Mouse (Mus musculus) CH12.LX (cell line): ENCODE results near the gene Foxc2. TPM values are rescaled to one million over a fixed set of nuclear protein-coding genes. Genes with fewer than 3 reads are reported as not detected.

Source experiments
- DNase-seq: peaks from one replicate; pipeline ENCODE4 v3.0.0-alpha.2; 2013; ENCODE audit errors: extremely low read depth
- H3K27ac ChIP-seq: 2 replicates; pipeline ENCODE4 v1.5.1; 2012; ENCODE audit warnings: low read depth, mild to moderate bottlenecking, control low read depth, moderate library complexity; ENCODE audit not compliant: insufficient read depth
- H3K27me3 ChIP-seq: replicated peaks from 2 replicates; pipeline ENCODE3; 2012; ENCODE audit warnings: inconsistent platforms
- H3K36me3 ChIP-seq, 2 experiments: replicated peaks in 1 of 2; 2 replicates each; pipeline versions ENCODE3 to v1.6.1; 2012; ENCODE audit warnings: inconsistent platforms in 1 of 2, low read length in 1 of 2, mild to moderate bottlenecking in 1 of 2, mixed read lengths in 1 of 2, moderate library complexity in 1 of 2; ENCODE audit not compliant: control insufficient read depth in 1 of 2, insufficient read depth in 1 of 2
- H3K4me1 ChIP-seq, 2 experiments: 2 replicates each; pipeline ENCODE4 v1.6.1; 2012; ENCODE audit warnings: inconsistent platforms in 1 of 2, moderate library complexity in 1 of 2; ENCODE audit not compliant: insufficient read depth in 2 of 2, control insufficient read depth in 1 of 2
- H3K4me2 ChIP-seq: 2 replicates; pipeline ENCODE4 v1.6.1; 2012; ENCODE audit warnings: low read depth, mild to moderate bottlenecking, control low read depth; ENCODE audit not compliant: poor library complexity, insufficient read depth, severe bottlenecking
- H3K4me3 ChIP-seq, 3 experiments: fragments of 150-350 bp in 1 of 3; sonication (generic) in 1 of 3; replicated peaks in 1 of 3; 2 replicates each; pipeline versions ENCODE3 to v1.5.1; 2011 to 2012; ENCODE audit warnings: low read depth in 2 of 3, low read length in 2 of 3, mild to moderate bottlenecking in 2 of 3, moderate library complexity in 2 of 3, control low read depth in 1 of 3, improper control_type of control experiment in 1 of 3, inconsistent platforms in 1 of 3, mixed read lengths in 1 of 3; ENCODE audit not compliant: poor library complexity in 1 of 3
- H3K79me2 ChIP-seq: replicated peaks from 2 replicates; pipeline ENCODE4 v1.6.1; 2012; ENCODE audit warnings: mild to moderate bottlenecking, moderate library complexity; ENCODE audit not compliant: control insufficient read depth, poor library complexity, insufficient read depth, severe bottlenecking; ENCODE audit errors: extremely low read depth
- H3K9ac ChIP-seq: 2 replicates; pipeline ENCODE4 v1.6.1; 2012; ENCODE audit warnings: low read depth, mild to moderate bottlenecking, control low read depth, moderate library complexity; ENCODE audit not compliant: insufficient read depth
- H3K9me3 ChIP-seq: replicated peaks from 2 replicates; pipeline ENCODE3; 2012; ENCODE audit warnings: low read length, inconsistent platforms, mixed read lengths
- CHD1 ChIP-seq: IDR thresholded peaks from 2 replicates; pipeline ENCODE4 v1.6.1; 2012; ENCODE audit warnings: low read depth, low read length, improper control_type of control experiment, inconsistent platforms
- ELF1 ChIP-seq: IDR thresholded peaks from 2 replicates; pipeline ENCODE4 v1.6.1; 2014; ENCODE audit warnings: low read depth, mild to moderate bottlenecking, inconsistent platforms, low read length, improper control_type of control experiment
- EP300 ChIP-seq: IDR thresholded peaks from 2 replicates; pipeline ENCODE4 v1.6.1; 2011; ENCODE audit warnings: low read length, improper control_type of control experiment
- ETS1 ChIP-seq: conservative IDR thresholded peaks from 2 replicates; pipeline ENCODE4 v1.6.1; 2012; ENCODE audit warnings: low read depth, mild to moderate bottlenecking, inconsistent platforms, low read length, improper control_type of control experiment, moderate library complexity
- GABPA ChIP-seq: IDR thresholded peaks from 2 replicates; pipeline ENCODE4 v1.6.1; 2012; ENCODE audit warnings: low read depth, low read length, improper control_type of control experiment, inconsistent platforms; ENCODE audit not compliant: insufficient replicate concordance
- HCFC1 ChIP-seq: IDR thresholded peaks from 2 replicates; pipeline ENCODE4 v1.6.1; 2012; ENCODE audit warnings: low read depth, mild to moderate bottlenecking, inconsistent platforms, low read length, improper control_type of control experiment
- JUND ChIP-seq: conservative IDR thresholded peaks from 2 replicates; pipeline ENCODE4 v1.6.1; 2011; ENCODE audit warnings: low read depth, low read length, improper control_type of control experiment
- MAFK ChIP-seq: IDR thresholded peaks from 2 replicates; pipeline ENCODE4 v1.6.1; 2011; ENCODE audit warnings: low read length, improper control_type of control experiment; ENCODE audit not compliant: insufficient replicate concordance
- MAZ ChIP-seq: IDR thresholded peaks from 2 replicates; pipeline ENCODE4 v1.6.1; 2012; ENCODE audit warnings: low read depth, mild to moderate bottlenecking, inconsistent platforms, low read length, improper control_type of control experiment, moderate library complexity
- MEF2A ChIP-seq: IDR thresholded peaks from 2 replicates; pipeline ENCODE4 v1.6.1; 2014; ENCODE audit warnings: low read depth, mild to moderate bottlenecking, inconsistent platforms, low read length, improper control_type of control experiment, borderline replicate concordance
- MXI1 ChIP-seq: IDR thresholded peaks from 2 replicates; pipeline ENCODE4 v1.6.1; 2011; ENCODE audit warnings: mild to moderate bottlenecking, low read depth, low read length, improper control_type of control experiment
- NELFE ChIP-seq: IDR thresholded peaks from 2 replicates; pipeline ENCODE4 v1.6.1; 2011; ENCODE audit warnings: low read depth, low read length, improper control_type of control experiment
- PAX5 ChIP-seq: IDR thresholded peaks from 2 replicates; pipeline ENCODE4 v1.6.1; 2012; ENCODE audit warnings: low read length, inconsistent platforms, mixed read lengths
- POLR2A ChIP-seq: IDR thresholded peaks from 2 replicates; pipeline ENCODE4 v1.6.1; 2011; ENCODE audit warnings: low read depth, mild to moderate bottlenecking, improper control_type of control experiment, low read length
- POLR2AphosphoS2 ChIP-seq: IDR thresholded peaks from 2 replicates; pipeline ENCODE4 v1.6.1; 2011; ENCODE audit warnings: low read depth, low read length, improper control_type of control experiment
- RCOR1 ChIP-seq: conservative IDR thresholded peaks from 2 replicates; pipeline ENCODE4 v1.6.1; 2012; ENCODE audit warnings: low read depth, mild to moderate bottlenecking, inconsistent platforms, low read length, improper control_type of control experiment
- SMC3 ChIP-seq: IDR thresholded peaks from 2 replicates; pipeline ENCODE4 v1.6.1; 2011; ENCODE audit warnings: low read depth, low read length, improper control_type of control experiment
- TBP ChIP-seq: conservative IDR thresholded peaks from 2 replicates; pipeline ENCODE4 v1.6.1; 2011; ENCODE audit warnings: low read depth, low read length, improper control_type of control experiment
- TCF12 ChIP-seq: IDR thresholded peaks from 2 replicates; pipeline ENCODE4 v1.6.1; 2014; ENCODE audit warnings: low read depth, mild to moderate bottlenecking, inconsistent platforms, low read length, improper control_type of control experiment
- USF1 ChIP-seq: IDR thresholded peaks from 2 replicates; pipeline ENCODE4 v1.6.1; 2014; ENCODE audit warnings: low read depth, mild to moderate bottlenecking, inconsistent platforms, low read length, improper control_type of control experiment
- USF2 ChIP-seq: conservative IDR thresholded peaks from 2 replicates; pipeline ENCODE4 v1.6.1; 2011; ENCODE audit warnings: low read depth, low read length, improper control_type of control experiment
- ZC3H11A ChIP-seq: IDR thresholded peaks from 2 replicates; pipeline ENCODE4 v1.6.1; 2012; ENCODE audit warnings: low read depth, mild to moderate bottlenecking, inconsistent platforms, low read length, improper control_type of control experiment
- ZKSCAN1 ChIP-seq: IDR thresholded peaks from 2 replicates; pipeline ENCODE4 v1.6.1; 2012; ENCODE audit warnings: low read depth, inconsistent platforms, low read length, improper control_type of control experiment, borderline replicate concordance
- ZNF384 ChIP-seq: IDR thresholded peaks from 2 replicates; pipeline ENCODE4 v1.6.1; 2012; ENCODE audit warnings: low read depth, low read length, improper control_type of control experiment, inconsistent platforms
- dilution Hi-C: fragments of 300-500 bp; cut with MboI; formaldehyde crosslinking; loops from 2 replicates; pipeline ENCODE4 v1.14.3; 2020; ENCODE audit warnings: low sequenced_read_pairs; ENCODE audit not compliant: extremely low pct_unique_long_range_greater_than_20kb, extremely low pct_ligation_motif_present
- in situ Hi-C: fragments of 300-500 bp; cut with MboI; formaldehyde crosslinking; loops from 3 replicates; pipeline ENCODE4 v1.14.3; 2019; ENCODE audit warnings: low sequenced_read_pairs, low pct_ligation_motif_present, low pct_unique_long_range_greater_than_20kb, mixed read lengths
- polyA plus RNA-seq: library from polyadenylated mRNA; unstranded; fragments of >175 nt; gene quantifications from 2 replicates; pipeline ENCODE4 v1.2.1, GENCODE M21; 2012; ENCODE audit warnings: low read depth; ENCODE audit not compliant: insufficient read length
- total RNA-seq, 2 experiments: library from RNA; depleted of rRNA; stranded (reverse); fragments of 300-350 nt in 1 of 2; fragments of >200 nt in 1 of 2; gene quantifications; 2 replicates each; pipeline ENCODE4 v1.2.3; 2012 to 2014

Foxc2 gene
- total and polyA plus RNA-seq, 3 experiments = not detected

- in situ Hi-C loops = loop anchor here (5.0 kb wide), 1 partner anchor 94 kb away; no protein-coding TSS in a partner anchor
- dilution Hi-C loops = no loop called here
- Histone ChIP-seq H3K9ac (no peak overlapping the region), H3K27me3 (peaks cover 45% of the 10 kb centered on the region), H3K79me2 (no peaks in the 10 kb centered on the region), H3K27ac (no peak overlapping the region), H3K4me1 (peaks cover 5 to 15% of the 10 kb centered on the region in 2 experiments; a peak in 3 of 4 replicates), H3K4me3 (no peak overlapping the region), H3K9me3 (peaks cover 28% of the 10 kb centered on the region), H3K4me2 (no peak overlapping the region)
- no peak for DNase-seq
- no peak for TF ChIP-seq USF2
- TF ChIP-seq HCFC1 = no peak
- no peak for TF ChIP-seq CHD1
- no peak for TF ChIP-seq MAZ
- no peak for TF ChIP-seq SMC3
- TF ChIP-seq MAFK = no peak
- TF ChIP-seq RCOR1 = no peak
- TF ChIP-seq NELFE = no peak
- TF ChIP-seq TBP = no peak
- no peak for TF ChIP-seq JUND
- no peak for TF ChIP-seq POLR2A
- no peak for TF ChIP-seq ETS1
- TF ChIP-seq TCF12 = no peak
- TF ChIP-seq PAX5 = no peak
- no peak for TF ChIP-seq ZC3H11A
- no peak for TF ChIP-seq GABPA
- TF ChIP-seq MXI1 = no peak
- TF ChIP-seq, all 38 proteins: peak for 0
- no peaks in the 10 kb centered on the region for H3K36me3 ChIP-seq
These were observed 1.9 kb downstream of the Foxc2 start for GRCm38 (mm10) chr8:121117906-121118305.

DNA sequence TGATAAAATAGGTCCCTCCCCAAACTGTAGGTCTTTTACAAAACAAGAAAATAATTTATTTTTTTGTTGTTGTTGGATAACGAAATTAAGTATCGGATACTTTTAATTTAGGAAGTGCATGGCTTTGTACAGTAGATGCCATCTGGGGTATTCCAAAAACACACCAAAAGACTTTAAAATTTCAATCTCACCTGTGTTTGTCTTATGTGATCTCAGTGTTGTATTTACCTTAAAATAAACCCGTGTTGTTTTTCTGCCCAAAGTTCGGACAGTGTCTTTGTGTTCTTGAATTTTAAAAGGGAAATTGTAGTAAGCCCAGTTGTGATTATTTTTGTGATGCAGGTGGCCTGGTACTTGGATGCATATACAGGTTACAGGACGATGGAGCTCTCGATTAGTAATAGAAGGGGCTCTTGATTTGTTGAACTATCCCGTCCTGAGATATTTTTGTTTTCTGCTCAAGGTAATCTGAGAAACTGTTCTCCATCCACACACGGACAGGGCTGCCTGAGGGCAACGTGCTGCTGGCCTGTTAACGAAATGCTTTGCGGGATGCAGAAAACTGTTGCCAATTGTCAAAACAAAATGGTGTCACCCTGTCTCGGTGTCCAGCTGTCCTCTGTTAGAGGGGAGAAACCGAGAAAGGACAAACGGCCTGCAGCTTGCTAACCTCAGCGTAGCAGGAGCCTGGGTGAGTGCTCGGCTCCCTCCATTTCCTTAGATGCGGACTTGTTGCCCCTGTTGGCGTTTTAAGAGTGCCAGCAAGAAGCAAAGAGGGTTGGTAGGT is 2.9 kb downstream of the Foxc2 start:
- dilution Hi-C loops = no loop called here
- no peak for TF ChIP-seq PAX5
- TF ChIP-seq MAFK = no peak
- no peak for TF ChIP-seq TBP
- TF ChIP-seq USF1 = no peak
- TF ChIP-seq TCF12 = no peak
- TF ChIP-seq MEF2A = no peak
- TF ChIP-seq CHD1 = no peak
- no peak for TF ChIP-seq ELF1
- TF ChIP-seq POLR2AphosphoS2 = no peak
- no peak for TF ChIP-seq MXI1
- TF ChIP-seq USF2 = no peak
- TF ChIP-seq EP300 = no peak
- TF ChIP-seq ZKSCAN1 = no peak
- TF ChIP-seq ZNF384 = no peak
- TF ChIP-seq POLR2A = no peak
- Histone ChIP-seq H3K4me3 (no peak overlapping the region), H3K4me1 (peaks cover 7 to 14% of the 10 kb centered on the region in 2 experiments), H3K36me3 (no peaks in the 10 kb centered on the region), H3K79me2 (no peaks in the 10 kb centered on the region), H3K9me3 (peaks cover 28% of the 10 kb centered on the region), H3K4me2 (no peak overlapping the region), H3K27ac (no peak overlapping the region), H3K9ac (no peak overlapping the region), H3K27me3 (peaks cover 47% of the 10 kb centered on the region)
- DNase-seq = no peak
- in situ Hi-C loops = loop anchor here (5.0 kb wide), 1 partner anchor 93 kb away; no protein-coding TSS in a partner anchor
